Mouse (Mus musculus) cerebellum, adult 11-12 months (tissue): ENCODE data around the gene Gmcl1.

ENCODE experiments used
- DNase-seq: peaks from one replicate; pipeline ENCODE4 v3.0.0; 2022

The Gmcl1 gene

DNA sequence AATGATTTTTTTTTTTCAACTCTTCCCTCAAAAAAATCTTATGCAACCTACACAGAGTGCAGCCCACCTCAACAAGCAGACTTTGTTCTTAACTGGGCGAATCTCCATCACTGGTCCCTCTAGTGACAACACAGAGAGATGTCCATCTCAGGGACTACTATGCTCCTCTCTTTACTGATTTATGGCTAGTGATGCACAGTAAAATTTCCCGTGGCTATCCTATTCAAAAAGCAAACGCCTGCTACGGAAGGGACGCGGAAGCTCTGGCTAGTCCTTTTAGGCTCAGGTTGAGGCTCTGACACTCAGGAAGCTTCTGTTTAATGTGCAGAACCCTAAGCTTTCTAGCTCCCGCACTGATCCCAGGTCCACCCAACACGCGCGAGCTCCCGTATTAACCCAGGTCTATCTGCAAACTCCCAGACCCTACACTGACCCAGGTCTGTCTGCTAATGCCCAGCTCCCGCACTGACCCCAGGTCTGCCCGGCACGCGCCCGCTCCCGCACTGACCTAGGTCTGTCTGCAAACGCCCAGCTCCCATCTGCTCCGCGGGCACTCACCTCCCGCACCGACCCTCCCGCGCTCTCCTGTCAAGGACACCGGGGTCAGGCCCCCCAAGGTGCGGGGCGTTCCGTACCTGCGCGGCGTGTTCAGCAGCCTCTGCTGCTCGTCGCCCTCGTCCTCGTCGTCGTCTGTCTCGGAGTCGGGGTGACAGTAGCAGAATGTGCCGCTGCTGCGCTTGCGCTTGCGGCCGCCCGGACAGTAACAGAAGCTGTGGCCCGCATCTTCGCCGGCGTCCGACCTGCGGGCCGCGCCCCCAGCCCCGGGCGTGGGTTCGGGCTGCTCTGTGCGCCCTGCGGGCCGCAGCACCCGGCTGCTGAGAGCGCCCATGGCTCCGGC, 658 bp downstream of the Gmcl1 start:
- no peak for DNase-seq

DNA sequence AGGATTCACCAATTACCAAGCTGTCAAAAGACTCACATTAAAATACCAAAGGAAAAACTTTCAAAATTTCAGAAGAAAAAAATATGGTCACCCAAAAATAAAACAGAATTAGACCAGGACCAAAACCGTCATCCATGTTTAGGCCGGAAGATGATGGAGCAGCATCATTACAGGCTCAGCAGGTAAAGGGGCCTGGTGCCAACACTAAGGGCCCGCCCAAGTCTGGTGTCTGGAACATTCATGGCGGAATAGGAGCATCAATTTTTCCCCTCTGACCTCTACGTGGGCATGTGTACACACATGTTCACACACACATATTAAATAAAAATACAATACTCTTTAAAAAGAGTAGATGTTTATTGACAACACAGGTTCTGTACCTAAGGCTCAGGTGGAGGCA, 4.5 kb downstream of the Gmcl1 start:
- DNase-seq = no peak

DNA sequence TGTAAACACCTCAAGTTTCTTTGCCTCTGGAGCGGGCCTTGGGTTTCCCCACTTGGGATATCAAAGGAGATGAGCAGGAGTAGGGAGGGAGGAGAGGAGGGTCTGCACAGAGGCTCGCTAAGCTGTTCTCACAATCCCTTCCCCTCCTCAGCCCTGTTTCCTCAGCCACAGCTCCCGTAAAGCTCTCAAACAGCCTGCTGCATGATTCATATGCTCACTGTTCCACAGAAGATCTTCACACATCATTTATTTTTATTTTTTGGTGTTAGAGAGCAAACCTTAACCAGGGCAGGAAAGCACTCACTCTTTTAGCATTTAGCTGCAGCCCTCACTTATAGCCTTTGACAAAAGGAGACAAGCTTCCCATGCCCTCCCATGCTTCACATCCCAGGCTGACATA, 11.2 kb downstream of the Gmcl1 start:
- DNase-seq = no peak

DNA sequence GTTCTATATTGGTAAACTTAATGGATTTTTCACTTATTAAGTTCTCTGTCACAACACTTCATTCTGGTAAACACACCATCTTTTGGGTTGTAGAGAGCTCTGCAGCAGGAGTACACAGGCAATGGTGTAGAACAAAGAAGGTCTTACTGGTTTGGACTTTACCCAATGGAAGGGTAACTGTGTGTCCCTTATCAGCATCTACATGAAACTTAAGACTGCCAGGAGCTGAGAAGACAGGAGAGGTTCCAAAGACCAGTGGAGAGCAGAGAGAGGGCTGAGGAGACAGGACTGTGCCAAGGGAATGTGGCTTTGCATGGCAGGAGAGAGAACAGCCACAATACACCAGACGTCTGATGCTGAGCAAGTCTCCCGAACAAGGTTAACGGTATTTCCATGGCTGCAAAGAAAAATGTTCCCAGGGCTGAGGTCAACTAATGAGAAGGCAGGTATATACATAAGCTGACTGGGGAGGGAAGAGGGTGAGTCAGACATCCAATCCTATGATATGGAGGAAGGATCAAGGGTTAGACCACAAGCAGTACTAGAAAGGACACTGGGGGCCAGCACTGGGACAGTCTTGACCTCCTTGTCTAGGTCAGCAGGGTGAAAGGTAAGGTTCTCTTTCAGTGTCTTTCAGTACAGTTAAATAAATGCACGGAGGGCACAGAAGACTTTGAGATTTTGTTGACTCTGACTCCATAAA, 25.0 kb downstream of the Gmcl1 start:
- DNase-seq = no peak

DNA sequence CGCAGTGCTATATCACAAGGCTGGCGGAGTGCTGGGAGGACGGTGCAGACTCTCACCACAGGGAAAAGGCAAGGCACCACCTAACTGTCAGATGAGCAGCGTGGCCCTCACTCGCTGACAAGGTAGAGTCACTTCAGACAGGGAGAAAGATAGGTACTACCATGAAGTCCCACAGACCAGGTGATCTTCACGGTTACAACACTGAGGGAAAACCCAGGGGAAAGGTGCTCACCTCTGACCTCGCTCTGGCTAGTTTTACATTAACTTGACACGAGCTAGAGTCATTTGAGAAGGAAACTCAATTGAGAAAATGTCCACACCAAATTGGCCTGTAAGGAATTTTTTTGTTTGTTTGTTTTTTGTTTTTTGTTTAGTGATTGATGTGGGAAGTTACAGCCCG, 30.6 kb downstream of the Gmcl1 start:
- DNase-seq = no peak

DNA sequence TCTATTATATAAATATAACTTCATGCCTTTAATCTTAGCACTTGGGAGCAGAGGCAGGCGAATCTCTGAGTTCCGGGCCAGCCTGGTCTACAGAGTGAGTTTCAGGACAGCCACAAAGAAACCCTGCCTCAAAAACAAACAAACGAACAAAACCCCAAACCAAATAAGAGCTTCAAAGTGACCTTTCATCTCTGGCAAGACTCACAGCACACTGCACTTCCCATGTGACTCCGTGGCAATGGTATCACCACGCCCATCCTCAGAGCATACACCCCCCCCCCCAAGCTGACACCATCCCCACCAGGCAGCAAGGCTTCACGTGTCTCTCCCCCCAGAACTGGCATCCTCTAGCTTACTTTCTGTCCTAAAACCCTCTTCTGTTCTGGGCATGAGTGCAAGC, 35.3 kb downstream of the Gmcl1 start:
- DNase-seq = no peak

DNA sequence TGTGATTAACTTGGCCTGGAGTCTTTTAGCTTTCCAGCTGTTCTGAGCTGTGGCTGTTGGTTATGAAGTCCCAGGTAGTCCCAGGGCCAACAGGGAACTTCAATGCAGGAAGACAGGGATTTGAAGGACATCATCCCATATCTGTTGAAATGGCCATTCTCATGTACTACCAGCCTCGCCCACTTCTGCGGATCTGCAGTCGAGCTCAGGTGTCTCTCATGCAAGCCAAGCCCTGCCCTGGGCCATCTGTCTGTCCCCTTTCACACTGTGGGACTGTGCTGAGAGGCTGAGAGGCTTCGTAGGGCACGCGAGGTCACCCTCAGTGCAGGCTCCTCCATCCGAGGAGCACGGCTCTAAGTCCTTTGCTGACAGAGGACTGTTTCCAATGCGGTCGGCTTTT, 37.0 kb downstream of the Gmcl1 start:
- DNase-seq = peak; percentile 66

DNA sequence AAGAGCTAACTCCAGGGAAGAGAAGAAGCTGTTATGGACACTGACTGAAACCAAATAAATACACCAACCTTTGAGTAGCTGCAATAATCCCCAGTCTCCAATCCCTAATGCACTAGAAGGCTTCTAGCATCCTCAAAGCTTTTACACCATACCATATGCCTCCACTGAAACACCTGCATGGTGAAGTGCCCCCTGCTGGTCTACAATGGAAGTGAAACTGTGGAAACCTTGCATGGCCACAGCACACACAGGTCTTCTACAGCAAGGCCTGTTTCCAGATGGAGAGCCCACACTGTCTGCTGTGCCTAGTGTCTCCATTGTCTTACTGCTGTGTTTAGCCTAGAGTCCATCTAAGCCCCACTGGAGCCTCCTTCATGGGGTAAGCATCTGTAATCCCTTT, 38.7 kb downstream of the Gmcl1 start:
- DNase-seq = no peak

DNA sequence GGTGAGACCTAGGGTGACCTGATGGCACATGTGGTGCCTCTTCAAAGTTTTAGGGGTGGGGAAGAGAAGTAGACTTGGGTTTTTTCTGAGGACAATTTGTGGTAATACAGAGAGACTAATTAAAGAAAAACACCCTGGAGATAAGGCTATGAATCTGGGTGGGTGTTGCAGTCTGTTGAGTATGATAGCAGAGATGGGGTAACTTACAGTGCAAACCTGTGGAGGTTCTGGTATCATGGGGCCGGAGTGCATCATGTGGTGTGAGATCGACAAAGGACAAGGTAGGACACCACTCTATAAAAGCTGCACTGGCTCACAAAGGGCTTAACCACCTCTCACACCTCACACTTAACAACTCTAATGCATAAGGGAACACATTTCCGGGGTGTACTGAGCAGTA, 43.5 kb downstream of the Gmcl1 start:
- no peak for DNase-seq

DNA sequence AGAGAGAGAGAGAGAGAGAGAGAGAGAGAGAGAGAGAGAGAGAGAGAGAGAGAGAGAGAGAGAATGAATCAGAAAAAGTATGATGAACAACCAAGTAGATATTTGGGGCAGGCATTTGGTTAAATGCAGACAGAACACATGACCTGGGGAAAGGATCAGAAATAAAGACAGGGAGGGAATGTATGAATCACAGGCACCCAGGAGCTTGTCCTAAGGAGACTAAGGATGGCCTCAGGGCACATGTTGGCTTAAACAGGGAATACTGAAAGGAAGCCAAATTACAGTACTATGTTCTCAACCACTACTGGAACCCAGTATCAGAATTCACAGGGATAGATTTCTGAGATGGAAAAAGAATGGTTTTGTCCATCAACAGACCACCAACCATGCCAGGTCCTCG, 46.2 kb downstream of the Gmcl1 start:
- no peak for DNase-seq

DNA sequence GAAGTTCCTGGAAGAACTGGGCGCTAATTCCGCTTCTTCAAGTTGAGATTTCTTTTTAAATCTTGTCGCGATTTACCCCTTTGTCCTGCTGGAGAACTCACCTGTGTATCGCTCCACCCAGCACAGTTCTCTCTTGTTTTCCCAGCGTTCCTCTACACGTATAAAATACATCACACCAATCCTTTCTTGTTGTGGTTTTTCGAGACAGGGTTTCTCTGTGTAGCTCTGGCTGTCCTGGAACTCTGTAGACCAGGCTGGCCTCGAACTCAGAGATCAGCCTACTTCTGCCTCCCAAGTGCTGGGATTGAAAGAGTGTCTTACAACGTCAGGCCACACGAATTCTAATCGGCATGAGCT, 48.5 kb downstream of the Gmcl1 start:
- DNase-seq = no peak

DNA sequence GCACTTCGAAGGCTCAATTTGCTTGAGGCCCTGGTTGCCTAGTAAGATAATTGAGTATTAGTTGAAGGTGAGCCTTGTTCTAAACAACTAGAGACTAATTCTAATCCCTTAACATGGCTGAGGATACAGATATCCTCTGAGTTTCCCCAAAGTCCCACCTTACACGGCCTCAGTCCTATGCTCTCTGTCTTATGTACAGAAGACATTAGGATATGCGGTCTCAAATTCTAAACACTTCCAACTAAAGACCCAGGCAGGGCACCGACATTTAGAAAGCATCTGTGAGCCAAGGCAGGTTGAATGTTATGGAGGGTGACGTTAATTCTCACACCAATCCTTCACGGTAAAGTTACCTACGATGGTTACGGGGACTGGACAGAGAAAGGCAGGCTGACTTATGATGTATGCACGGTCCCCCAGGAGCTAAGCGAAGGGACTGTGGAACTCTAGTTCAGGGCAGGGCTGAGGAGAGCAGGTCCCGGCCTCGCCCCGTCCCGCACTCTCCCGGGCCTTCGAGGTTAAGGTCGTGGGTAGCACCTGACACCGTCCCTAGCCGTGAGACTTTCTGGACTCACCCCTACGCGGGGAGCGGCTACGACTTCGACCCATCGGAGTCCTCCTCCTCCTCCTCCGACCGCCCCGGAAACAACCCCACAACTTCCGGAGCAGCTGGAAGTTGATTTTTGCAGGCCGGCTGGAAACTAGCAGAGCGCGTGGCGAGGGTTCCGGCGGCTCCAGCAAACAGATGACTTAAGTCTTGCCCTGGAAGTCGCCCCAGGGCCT, 49.1 kb downstream of the Gmcl1 start, which contains the start of gene Snrnp27:
TSS of gene Snrnp27 (minus strand) at position 651 of the 783 bp plus-strand sequence.
- peak; percentile 86 for DNase-seq

DNA sequence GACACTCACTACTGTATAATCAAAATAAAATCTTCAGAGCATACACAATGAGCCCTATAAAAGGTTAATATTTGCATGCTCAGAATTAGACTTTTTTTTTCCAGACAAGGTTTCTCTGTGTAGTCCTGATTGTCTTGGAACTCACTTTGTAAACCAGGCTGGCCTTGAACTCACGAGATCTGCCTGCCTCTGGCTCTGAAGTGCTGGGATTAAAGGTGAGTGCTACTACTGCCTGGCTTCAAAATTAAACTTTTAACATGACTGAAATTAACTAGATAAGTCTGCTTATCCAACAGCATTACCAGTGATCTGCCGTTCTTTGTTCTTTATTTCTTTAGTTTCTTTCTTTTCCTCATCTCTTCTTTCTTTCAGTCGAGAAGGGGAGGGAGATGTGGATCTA, 51.9 kb downstream of the Gmcl1 start:
- DNase-seq = no peak

DNA sequence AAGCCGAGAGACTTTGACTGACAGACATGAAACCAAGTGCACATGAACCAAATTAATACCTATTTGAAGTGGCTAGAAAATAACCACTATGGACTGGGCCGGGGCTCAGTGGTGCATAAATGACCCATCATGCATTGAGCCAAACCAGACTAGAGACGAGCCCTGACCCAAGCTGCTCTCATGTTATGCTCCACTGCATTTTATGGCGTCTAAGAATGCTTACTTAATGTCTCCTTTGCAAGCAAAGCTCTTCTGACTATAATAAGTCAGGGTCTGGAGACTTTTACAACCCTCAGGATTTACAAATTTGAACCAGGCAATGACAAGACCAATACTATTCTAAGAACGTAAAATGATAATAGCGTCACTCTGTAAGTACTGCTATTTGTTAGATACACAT, 54.8 kb downstream of the Gmcl1 start:
- DNase-seq = no peak

DNA sequence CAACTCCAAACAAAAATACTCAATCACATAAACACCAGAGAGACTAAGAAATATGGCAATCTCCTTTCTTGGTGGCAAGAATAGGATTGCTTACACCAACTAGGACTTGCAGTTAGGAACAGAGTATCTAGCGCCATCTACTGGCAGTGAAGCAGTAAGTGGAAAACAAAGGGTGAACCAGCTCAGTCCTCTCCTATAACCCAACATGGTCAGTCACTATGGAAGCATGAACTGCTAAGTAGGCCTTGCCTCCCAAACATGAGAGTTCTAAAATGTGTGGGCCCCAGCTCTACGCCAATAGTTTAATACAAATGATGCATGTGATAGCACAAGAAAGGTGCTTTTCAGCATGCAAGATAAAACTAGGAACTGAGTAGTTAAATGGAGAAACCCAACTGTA, 62.3 kb downstream of the Gmcl1 start:
- peak; percentile 48 for DNase-seq

DNA sequence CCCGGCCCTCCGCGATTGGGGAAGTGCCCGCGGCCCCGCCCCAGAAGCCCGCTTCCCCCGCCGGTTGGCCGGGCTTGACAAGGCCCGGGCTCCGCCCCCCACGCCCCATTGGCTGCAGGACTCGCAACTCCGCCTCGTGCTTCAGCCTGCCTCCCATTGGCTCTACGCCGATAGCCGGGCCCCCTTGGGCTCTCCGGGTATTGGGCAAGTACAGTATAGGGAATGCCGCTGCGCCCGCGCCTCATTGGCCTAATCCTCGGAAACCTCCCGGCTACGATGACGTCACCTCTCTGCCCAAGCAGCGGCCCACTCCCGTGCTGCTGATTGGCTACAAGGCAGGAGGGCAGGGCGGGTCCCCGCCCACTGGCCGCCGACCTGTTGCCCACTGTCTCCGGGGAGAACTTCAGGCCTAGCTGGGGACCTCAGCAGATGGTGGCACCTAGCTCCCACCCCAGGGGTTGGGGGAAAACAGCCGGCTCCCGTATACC, 63.9 kb downstream of the Gmcl1 start:
- DNase-seq = peak; percentile 100

DNA sequence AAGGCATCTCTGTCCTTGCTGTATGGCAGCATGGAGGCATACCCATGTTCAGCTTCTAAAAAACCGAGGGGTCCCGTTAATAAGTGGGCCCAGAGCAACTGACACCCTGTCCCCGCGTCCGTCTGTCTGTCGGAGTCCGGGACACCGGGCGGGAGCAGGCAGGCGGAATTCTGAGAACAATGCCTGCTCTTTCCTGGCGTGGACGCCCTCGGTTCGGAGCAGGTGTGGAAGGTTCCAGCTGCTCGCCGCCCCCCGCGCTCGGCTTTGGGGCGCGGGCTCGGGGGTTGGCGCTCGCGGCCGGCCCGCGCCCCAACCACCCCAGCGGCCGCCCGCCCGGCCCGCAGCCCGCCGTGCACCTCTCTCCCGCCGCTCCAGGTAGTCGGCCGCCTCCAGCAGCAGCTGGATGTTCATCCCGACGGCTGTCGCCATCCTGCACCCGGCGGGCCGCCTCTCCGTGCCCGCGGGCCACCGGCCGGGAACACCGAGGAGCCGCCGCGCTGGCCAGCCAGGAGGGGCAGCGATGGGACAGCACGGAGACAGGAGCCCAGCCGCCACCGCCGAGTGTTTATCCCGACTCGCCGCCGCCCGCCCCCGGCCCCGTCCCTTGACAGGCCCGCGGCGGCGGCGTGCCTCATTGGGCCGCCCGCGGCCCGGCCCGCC, 64.5 kb downstream of the Gmcl1 start, which contains the start of gene Mxd1:
TSS of gene Mxd1 (minus strand) at position 582 of the 660 bp plus-strand sequence.
- DNase-seq = no peak

DNA sequence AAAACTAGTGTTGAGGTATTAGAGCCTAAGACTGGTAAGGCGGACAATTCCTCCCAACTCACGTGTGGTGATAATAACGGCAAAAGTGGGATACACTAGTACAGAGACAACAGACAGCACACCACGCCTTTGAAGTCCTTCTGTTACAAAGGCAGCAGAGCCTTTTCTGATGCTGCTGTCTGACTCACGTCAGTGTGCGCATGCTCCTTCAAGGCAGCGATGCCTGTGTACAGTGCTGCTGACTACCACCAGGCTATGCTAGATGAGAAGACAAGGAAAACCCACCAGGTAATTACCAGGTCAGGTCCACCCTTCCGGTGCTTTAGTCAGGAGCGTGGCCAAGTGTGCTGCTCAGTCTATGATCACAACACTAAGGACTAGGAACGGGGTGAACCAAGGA, 66.1 kb downstream of the Gmcl1 start:
- DNase-seq = peak; percentile 22

DNA sequence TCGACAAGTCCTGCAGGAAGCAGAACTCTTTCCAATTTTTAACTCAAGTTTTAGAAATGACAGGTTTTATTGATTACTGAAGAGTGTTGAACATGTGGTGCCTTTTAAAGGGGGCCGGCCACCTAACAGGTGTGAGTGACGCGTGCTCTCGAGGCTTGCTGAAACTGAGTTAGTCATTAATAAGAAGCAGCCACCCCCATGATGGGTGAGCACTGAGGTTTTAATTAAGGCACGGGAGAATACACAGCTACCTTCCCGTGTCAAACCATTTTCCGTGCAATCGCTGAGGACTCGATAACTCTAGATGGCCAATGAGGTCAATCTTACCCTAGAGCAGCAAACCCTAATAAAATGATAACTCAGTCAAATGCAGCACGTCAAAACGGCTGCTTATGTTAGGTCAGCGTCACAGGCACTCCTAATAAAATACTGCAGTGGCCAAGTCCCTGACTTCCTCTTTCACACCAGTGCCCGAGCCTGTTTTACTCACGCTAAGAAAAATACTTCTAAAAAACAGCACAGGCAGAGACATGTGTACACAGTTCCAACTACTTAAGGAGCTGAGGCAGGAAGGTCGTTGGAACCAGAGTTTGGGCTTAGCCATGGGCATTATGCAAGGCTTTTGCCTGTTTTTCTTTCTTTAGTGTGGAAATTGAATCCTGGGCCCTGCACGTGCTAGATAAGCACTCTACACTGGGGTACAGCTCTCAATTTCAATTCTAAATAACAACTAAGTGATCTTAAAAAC, 67.4 kb downstream of the Gmcl1 start:
- no peak for DNase-seq

DNA sequence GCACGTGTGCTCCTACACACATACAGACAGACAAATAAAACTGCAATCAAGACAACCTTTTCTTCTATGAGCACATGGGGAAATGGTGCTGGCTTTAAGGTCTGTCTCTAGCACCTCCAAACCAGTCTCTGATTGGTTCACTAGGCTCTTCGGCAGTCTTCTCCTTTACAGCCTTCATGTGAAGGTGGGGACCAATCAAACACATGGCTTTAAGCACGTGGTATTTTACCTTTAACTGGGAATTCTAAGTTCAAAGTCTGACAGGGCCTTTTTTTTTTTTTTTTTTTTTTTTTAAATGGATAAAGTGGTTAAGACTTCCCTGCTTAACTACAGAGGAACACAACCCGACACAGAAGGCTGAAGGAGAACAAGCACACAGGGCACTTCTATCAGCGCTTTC, 68.1 kb downstream of the Gmcl1 start:
- DNase-seq = no peak

DNA sequence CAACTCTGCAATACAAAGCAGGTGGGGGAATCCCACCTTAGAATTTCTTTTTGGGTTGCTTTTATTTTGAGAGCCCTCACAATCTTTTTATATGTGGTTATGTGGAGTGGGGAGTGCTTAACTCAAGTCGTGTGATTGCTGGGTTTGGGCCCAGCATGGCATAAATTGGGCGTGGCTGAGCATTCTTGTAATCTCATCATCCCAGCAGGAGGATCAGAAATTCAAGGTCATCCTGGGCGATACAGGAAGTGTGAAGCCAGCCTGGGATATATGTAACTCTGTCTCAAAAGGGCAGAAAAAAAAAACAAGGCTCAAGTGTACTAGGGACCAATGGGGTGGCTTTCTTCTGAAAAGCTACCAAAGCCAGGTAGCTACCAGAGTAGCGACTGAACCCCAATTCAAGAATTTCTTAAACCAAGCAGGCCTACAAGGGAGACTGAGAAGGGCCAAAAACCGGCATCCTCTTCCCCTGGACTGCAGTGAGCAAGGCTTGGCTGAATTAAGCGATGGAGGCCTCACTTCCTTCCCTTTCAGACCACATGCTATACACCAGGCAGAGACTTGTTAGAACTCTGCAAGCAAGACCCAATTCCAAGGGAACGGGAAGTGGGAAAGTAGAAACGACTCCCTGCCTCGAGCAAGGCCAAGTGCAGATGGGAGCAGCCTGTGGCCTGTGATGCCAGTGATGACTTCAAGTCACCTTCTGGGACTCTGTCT, 72.9 kb downstream of the Gmcl1 start:
- DNase-seq = no peak
